Mouse (Mus musculus) CH12.LX (cell line): ENCODE results near the gene Natd1. TPM values are rescaled to one million over a fixed set of nuclear protein-coding genes. Genes with fewer than 3 reads are reported as not detected.

Experiments
- DNase-seq: peaks from one replicate; pipeline ENCODE4 v3.0.0-alpha.2; 2013; ENCODE audit errors: extremely low read depth
- H3K27ac ChIP-seq: 2 replicates; pipeline ENCODE4 v1.5.1; 2012; ENCODE audit warnings: low read depth, mild to moderate bottlenecking, control low read depth, moderate library complexity; ENCODE audit not compliant: insufficient read depth
- H3K27me3 ChIP-seq: replicated peaks from 2 replicates; pipeline ENCODE3; 2012; ENCODE audit warnings: inconsistent platforms
- H3K36me3 ChIP-seq, 2 experiments: replicated peaks in 1 of 2; 2 replicates each; pipeline versions ENCODE3 to v1.6.1; 2012; ENCODE audit warnings: inconsistent platforms in 1 of 2, low read length in 1 of 2, mild to moderate bottlenecking in 1 of 2, mixed read lengths in 1 of 2, moderate library complexity in 1 of 2; ENCODE audit not compliant: control insufficient read depth in 1 of 2, insufficient read depth in 1 of 2
- H3K4me1 ChIP-seq, 2 experiments: 2 replicates each; pipeline ENCODE4 v1.6.1; 2012; ENCODE audit warnings: inconsistent platforms in 1 of 2, moderate library complexity in 1 of 2; ENCODE audit not compliant: insufficient read depth in 2 of 2, control insufficient read depth in 1 of 2
- H3K4me2 ChIP-seq: 2 replicates; pipeline ENCODE4 v1.6.1; 2012; ENCODE audit warnings: low read depth, mild to moderate bottlenecking, control low read depth; ENCODE audit not compliant: poor library complexity, insufficient read depth, severe bottlenecking
- H3K4me3 ChIP-seq, 3 experiments: fragments of 150-350 bp in 1 of 3; sonication (generic) in 1 of 3; replicated peaks in 1 of 3; 2 replicates each; pipeline versions ENCODE3 to v1.5.1; 2011 to 2012; ENCODE audit warnings: low read depth in 2 of 3, low read length in 2 of 3, mild to moderate bottlenecking in 2 of 3, moderate library complexity in 2 of 3, control low read depth in 1 of 3, improper control_type of control experiment in 1 of 3, inconsistent platforms in 1 of 3, mixed read lengths in 1 of 3; ENCODE audit not compliant: poor library complexity in 1 of 3
- H3K79me2 ChIP-seq: replicated peaks from 2 replicates; pipeline ENCODE4 v1.6.1; 2012; ENCODE audit warnings: mild to moderate bottlenecking, moderate library complexity; ENCODE audit not compliant: control insufficient read depth, poor library complexity, insufficient read depth, severe bottlenecking; ENCODE audit errors: extremely low read depth
- H3K9ac ChIP-seq: 2 replicates; pipeline ENCODE4 v1.6.1; 2012; ENCODE audit warnings: low read depth, mild to moderate bottlenecking, control low read depth, moderate library complexity; ENCODE audit not compliant: insufficient read depth
- H3K9me3 ChIP-seq: replicated peaks from 2 replicates; pipeline ENCODE3; 2012; ENCODE audit warnings: low read length, inconsistent platforms, mixed read lengths
- BHLHE40 ChIP-seq: IDR thresholded peaks from 2 replicates; pipeline ENCODE4 v1.6.1; 2011; ENCODE audit warnings: mild to moderate bottlenecking, low read depth, low read length, improper control_type of control experiment
- CTCF ChIP-seq, 2 experiments: IDR thresholded peaks in 1 of 2; conservative IDR thresholded peaks in 1 of 2; 2 replicates each; pipeline ENCODE4 v1.5.1; 2011 to 2012; ENCODE audit warnings: low read depth in 2 of 2, low read length in 2 of 2, improper control_type of control experiment in 1 of 2, inconsistent platforms in 1 of 2, mild to moderate bottlenecking in 1 of 2, moderate library complexity in 1 of 2
- JUN ChIP-seq: IDR thresholded peaks from 2 replicates; pipeline ENCODE4 v1.6.1; 2011; ENCODE audit warnings: low read depth, mild to moderate bottlenecking, low read length, improper control_type of control experiment, moderate library complexity; ENCODE audit not compliant: insufficient read depth
- JUND ChIP-seq: conservative IDR thresholded peaks from 2 replicates; pipeline ENCODE4 v1.6.1; 2011; ENCODE audit warnings: low read depth, low read length, improper control_type of control experiment
- MAX ChIP-seq: IDR thresholded peaks from 2 replicates; pipeline ENCODE4 v1.6.1; 2011; ENCODE audit warnings: low read length, improper control_type of control experiment
- MEF2A ChIP-seq: IDR thresholded peaks from 2 replicates; pipeline ENCODE4 v1.6.1; 2014; ENCODE audit warnings: low read depth, mild to moderate bottlenecking, inconsistent platforms, low read length, improper control_type of control experiment, borderline replicate concordance
- POLR2A ChIP-seq: IDR thresholded peaks from 2 replicates; pipeline ENCODE4 v1.6.1; 2011; ENCODE audit warnings: low read depth, mild to moderate bottlenecking, improper control_type of control experiment, low read length
- RAD21 ChIP-seq: IDR thresholded peaks from 2 replicates; pipeline ENCODE4 v1.6.1; 2011; ENCODE audit warnings: low read depth, mild to moderate bottlenecking, low read length, improper control_type of control experiment, moderate library complexity
- RCOR1 ChIP-seq: conservative IDR thresholded peaks from 2 replicates; pipeline ENCODE4 v1.6.1; 2012; ENCODE audit warnings: low read depth, mild to moderate bottlenecking, inconsistent platforms, low read length, improper control_type of control experiment
- SMC3 ChIP-seq: IDR thresholded peaks from 2 replicates; pipeline ENCODE4 v1.6.1; 2011; ENCODE audit warnings: low read depth, low read length, improper control_type of control experiment
- USF2 ChIP-seq: conservative IDR thresholded peaks from 2 replicates; pipeline ENCODE4 v1.6.1; 2011; ENCODE audit warnings: low read depth, low read length, improper control_type of control experiment
- ZC3H11A ChIP-seq: IDR thresholded peaks from 2 replicates; pipeline ENCODE4 v1.6.1; 2012; ENCODE audit warnings: low read depth, mild to moderate bottlenecking, inconsistent platforms, low read length, improper control_type of control experiment
- ZKSCAN1 ChIP-seq: IDR thresholded peaks from 2 replicates; pipeline ENCODE4 v1.6.1; 2012; ENCODE audit warnings: low read depth, inconsistent platforms, low read length, improper control_type of control experiment, borderline replicate concordance
- dilution Hi-C: fragments of 300-500 bp; cut with MboI; formaldehyde crosslinking; loops from 2 replicates; pipeline ENCODE4 v1.14.3; 2020; ENCODE audit warnings: low sequenced_read_pairs; ENCODE audit not compliant: extremely low pct_unique_long_range_greater_than_20kb, extremely low pct_ligation_motif_present
- in situ Hi-C: fragments of 300-500 bp; cut with MboI; formaldehyde crosslinking; loops from 3 replicates; pipeline ENCODE4 v1.14.3; 2019; ENCODE audit warnings: low sequenced_read_pairs, low pct_ligation_motif_present, low pct_unique_long_range_greater_than_20kb, mixed read lengths
- polyA plus RNA-seq: library from polyadenylated mRNA; unstranded; fragments of >175 nt; gene quantifications from 2 replicates; pipeline ENCODE4 v1.2.1, GENCODE M21; 2012; ENCODE audit warnings: low read depth; ENCODE audit not compliant: insufficient read length
- total RNA-seq, 2 experiments: library from RNA; depleted of rRNA; stranded (reverse); fragments of 300-350 nt in 1 of 2; fragments of >200 nt in 1 of 2; gene quantifications; 2 replicates each; pipeline ENCODE4 v1.2.3; 2012 to 2014

The Natd1 gene
- total and polyA plus RNA-seq, 3 experiments, result 2.1 to 5.2 (median 5.0) TPM

GRCm38 (mm10) chr11:60909626-60910025 lies 4.9 kb downstream of the Natd1 start:
- H3K9ac ChIP-seq, result no peak overlapping the region
- peaks cover 13 to 26% of the 10 kb centered on the region in 2 experiments for H3K36me3 ChIP-seq
- H3K27ac ChIP-seq, result no peak overlapping the region
- no peak for TF ChIP-seq POLR2A
- no peak for TF ChIP-seq JUND
- no peak for TF ChIP-seq USF2
- no peak for TF ChIP-seq MAX
- H3K27me3 ChIP-seq, result no peaks in the 10 kb centered on the region
- dilution Hi-C loops, result no loop called here
- no peaks in the 10 kb centered on the region for H3K9me3 ChIP-seq
- DNase-seq, result no peak
- H3K4me2 ChIP-seq, result no peak overlapping the region
- in situ Hi-C loops, result loop anchor here (10.0 kb wide), 1 partner anchor 135 kb away; no protein-coding TSS in a partner anchor
- H3K4me3 ChIP-seq, result no peak overlapping the region
- peaks cover 6 to 22% of the 10 kb centered on the region in 2 experiments for H3K4me1 ChIP-seq
- H3K79me2 ChIP-seq, result no peaks in the 10 kb centered on the region

- H3K4me1 ChIP-seq, result peaks cover 4 to 16% of the 10 kb centered on the region in 2 experiments
- dilution Hi-C loops, result no loop called here
- no peaks in the 10 kb centered on the region for H3K9me3 ChIP-seq
Observed at GRCm38 (mm10) chr11:60908073-60908472, 6.5 kb downstream of the Natd1 start.

GRCm38 (mm10) chr11:60906449-60906848 lies 8.1 kb downstream of the Natd1 start:
- Histone ChIP-seq H3K4me1 (peaks cover 0 to under 1% of the 10 kb centered on the region in 2 experiments; a peak in 2 of 4 replicates), H3K9ac (no peak overlapping the region), H3K27ac (no peak overlapping the region), H3K9me3 (no peaks in the 10 kb centered on the region), H3K79me2 (no peaks in the 10 kb centered on the region), H3K4me2 (no peak overlapping the region), H3K27me3 (no peaks in the 10 kb centered on the region), H3K4me3 (no peak overlapping the region), H3K36me3 (peaks cover 13 to 39% of the 10 kb centered on the region in 2 experiments)
- dilution Hi-C loops, result no loop called here
- TF ChIP-seq RCOR1 (no peak), MEF2A (no peak), BHLHE40 (no peak), ZC3H11A (no peak), RAD21 (no peak), ZKSCAN1 (no peak)
- no peak for DNase-seq
- in situ Hi-C loops, result loop anchor here (10.0 kb wide), 1 partner anchor 138 kb away; no protein-coding TSS in a partner anchor

More at GRCm38 (mm10) chr11:60908073-60908472, 6.5 kb downstream of the Natd1 start:
- TF ChIP-seq ZC3H11A, result no peak
- TF ChIP-seq SMC3, result 0 out of 2 replicates have a peak, but pooled peaks have one; percentile 11
- TF ChIP-seq POLR2A, result no peak
- TF ChIP-seq JUN, result no peak
- TF ChIP-seq CTCF (conservative IDR thresholded peaks at IDR 0.05 in 1 of 2, IDR thresholded peaks at IDR 0.05 in 1 of 2; ENCODE audit: low read depth in 2 of 2, low read length in 2 of 2), result peak in 1 of 2 experiments; percentile 32; a peak in 2 of 4 replicates
- peak; percentile 29 for TF ChIP-seq RAD21
- TF ChIP-seq RCOR1, result no peak
- TF ChIP-seq, all 38 proteins: peak for 3
- no peaks in the 10 kb centered on the region for H3K79me2 ChIP-seq
- no peak for DNase-seq
- H3K27me3 ChIP-seq, result no peaks in the 10 kb centered on the region
- no peak overlapping the region for H3K4me3 ChIP-seq
- H3K27ac ChIP-seq, result no peak overlapping the region
- H3K9ac ChIP-seq, result no peak overlapping the region
- H3K36me3 ChIP-seq, result peaks cover 13 to 39% of the 10 kb centered on the region in 2 experiments
- H3K4me2 ChIP-seq, result no peak overlapping the region
- in situ Hi-C loops, result loop anchor here (10.0 kb wide), 1 partner anchor 137 kb away; no protein-coding TSS in a partner anchor
